Mouse (Mus musculus) forelimb bud, embryonic 11.5 days (tissue): ENCODE results near the gene Bricd5.

Experiments
- DNase-seq: peaks from one replicate; pipeline ENCODE4 v3.0.0-alpha.2; 2012; ENCODE audit warnings: low read depth, low spot score

The Bricd5 gene

DNA sequence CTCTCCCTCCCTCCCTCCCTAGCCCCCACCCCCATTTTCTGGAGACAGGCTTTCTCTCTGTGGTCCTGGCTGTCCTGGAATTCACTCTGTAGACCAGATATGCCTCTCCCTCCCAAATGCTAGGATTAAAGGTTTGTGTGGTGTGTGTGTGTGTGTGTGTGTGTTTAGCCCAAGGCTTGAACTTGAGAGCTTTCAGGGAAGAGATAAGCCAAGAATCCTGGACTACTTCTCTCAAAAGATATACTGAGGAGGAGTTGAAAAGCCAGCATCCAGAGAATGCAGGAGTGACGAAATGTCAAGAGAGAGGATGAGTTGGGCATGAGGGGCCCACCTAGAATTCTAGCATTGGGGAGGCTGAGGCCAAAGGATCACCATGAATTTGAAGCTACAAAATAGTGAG lies 10.8 kb upstream of the Bricd5 start:
- DNase-seq: no peak

GRCm38 (mm10) chr17:24463374-24464133 lies 10.1 kb upstream of the Bricd5 start:
- no peak for DNase-seq

DNA sequence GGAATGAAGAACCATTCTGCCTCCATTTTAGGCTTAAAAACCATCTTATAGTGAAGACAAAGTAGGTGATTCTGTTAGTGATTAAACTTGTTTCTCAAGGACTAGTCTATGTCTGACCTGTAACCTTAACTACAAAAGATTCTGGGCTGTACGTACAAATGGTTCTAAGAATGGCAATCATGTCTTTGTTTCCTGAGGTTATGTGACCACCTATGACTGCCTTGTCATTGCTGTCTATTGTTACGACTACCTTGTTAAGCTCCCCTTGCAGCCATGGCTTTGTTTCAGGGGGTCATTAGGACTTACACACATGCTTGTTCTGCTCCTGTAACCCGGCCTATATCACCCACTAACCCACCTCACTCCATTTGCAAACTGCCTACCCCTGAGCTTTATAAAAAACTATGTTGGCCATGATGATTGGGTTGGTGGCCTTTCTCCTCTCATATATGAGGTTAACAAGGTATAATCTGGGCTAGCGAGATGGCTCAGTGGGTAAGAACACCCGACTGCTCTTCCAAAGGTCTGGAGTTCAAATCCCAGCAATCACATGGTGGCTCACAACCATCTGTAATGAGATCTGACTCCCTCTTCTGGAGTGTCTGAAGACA lies 4.9 kb upstream of the Bricd5 start:
- DNase-seq: no peak

DNA sequence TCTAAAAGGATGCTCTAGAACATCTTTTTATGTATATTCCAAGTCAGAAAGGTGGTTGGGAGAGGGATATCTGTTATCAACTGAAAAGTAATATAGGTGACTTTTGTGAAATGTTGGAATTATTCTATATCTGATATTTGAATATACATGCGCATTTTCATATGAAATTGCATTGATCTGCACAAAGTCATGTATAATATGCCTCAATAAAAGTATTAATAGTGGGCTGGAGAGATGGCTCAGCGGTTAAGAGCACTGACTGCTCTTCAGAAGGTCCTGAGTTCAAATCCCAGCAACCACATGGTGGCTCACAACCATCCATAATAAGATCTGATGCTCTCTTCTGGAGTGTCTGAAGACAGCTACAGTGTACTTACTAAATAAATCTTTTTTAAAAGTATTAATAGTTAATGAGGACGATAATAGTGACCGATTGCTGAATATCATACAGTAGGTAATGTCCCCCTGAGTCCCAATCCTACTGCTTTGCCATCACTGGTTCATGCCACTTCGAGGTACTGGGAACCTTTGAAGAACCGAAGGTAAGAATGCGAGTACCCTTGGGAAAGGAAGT lies 4.3 kb upstream of the Bricd5 start:
- DNase-seq: no peak

DNA sequence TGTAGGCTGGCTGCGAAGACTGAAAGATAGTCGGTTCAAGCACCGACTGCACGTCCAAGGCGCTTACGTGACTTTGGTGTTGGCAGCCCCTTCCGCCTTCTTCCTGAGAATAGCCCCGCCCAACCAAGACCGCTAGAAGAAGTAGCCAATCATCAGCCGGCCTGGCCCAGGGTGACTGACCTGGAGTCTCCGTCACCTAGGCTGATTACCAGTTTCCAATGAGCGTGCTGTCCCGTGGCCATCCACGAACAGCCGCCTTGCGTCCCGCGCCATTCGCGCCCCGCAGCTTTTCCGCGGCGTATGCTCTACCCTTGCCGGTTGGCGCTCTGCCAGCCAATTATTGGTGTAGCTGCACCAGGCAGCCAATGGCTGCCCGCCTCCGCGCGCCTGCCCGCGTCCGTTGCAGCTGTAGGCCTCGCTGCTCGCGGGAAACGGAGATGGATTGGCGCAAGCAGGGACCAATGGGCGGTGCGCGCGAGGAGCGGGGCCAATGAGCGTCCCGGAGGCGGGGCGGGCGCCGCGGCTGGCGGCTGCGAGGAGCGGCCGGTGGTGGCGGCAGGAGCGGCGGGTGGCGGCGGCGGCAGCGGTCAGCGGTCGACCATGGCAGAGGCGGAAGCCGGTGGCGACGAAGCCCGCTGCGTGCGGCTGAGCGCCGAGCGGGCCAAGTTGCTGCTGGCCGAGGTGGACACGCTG lies 3.6 kb upstream of the Bricd5 start, which contains the start of the genes E4f1 and Pgp:
E4f1 (minus strand) TSS at position 404 of the 693 bp plus-strand sequence.
Pgp (plus strand) TSS at position 483 of the 693 bp plus-strand sequence.
- peak; percentile 98 for DNase-seq

- no peak for DNase-seq
These were observed 2.8 kb upstream of the Bricd5 start for GRCm38 (mm10) chr17:24470701-24471527.

DNA sequence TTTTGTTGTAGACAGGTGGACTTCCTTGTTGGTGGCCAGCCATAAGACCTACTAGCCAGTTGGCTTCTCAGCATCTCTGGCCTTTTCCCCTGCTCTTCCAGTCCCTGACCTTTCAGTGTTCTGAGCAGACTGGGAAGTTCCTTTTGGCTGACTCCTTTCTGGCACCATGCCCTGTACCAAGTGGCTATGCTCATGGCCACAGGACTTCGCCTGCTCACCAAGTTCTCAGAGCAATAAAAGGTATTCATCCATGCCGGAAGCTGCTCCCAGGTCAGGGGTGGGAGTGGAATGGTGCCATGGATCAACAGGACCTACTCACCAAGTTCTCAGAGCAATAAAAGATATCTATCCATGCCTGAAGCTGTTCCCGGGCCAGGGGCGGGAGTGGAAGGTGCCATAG lies 1.2 kb upstream of the Bricd5 start:
- DNase-seq: no peak

- no peak for DNase-seq
These were observed 873 bp downstream of the Bricd5 start for GRCm38 (mm10) chr17:24474557-24474956.

DNA sequence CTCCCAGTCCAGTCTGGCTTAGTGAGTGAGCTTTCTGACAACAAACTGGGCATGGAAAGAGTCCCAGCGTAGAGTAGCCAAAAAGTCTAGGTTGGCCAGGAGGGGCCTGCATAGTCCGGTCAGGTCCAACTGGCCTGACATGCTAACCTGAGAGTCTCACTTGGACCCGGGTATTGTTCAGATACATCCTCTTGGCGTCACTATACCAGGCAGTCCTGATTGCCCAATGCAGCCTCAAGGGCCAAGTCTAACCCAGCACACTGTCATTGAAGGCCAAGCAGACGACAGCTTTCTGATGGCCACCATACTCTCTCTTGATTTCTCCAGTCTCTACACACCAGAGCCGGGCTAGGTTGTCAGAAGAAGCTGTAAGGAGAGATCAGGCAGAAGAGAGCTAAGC lies 1.9 kb downstream of the Bricd5 start:
- DNase-seq: no peak

DNA sequence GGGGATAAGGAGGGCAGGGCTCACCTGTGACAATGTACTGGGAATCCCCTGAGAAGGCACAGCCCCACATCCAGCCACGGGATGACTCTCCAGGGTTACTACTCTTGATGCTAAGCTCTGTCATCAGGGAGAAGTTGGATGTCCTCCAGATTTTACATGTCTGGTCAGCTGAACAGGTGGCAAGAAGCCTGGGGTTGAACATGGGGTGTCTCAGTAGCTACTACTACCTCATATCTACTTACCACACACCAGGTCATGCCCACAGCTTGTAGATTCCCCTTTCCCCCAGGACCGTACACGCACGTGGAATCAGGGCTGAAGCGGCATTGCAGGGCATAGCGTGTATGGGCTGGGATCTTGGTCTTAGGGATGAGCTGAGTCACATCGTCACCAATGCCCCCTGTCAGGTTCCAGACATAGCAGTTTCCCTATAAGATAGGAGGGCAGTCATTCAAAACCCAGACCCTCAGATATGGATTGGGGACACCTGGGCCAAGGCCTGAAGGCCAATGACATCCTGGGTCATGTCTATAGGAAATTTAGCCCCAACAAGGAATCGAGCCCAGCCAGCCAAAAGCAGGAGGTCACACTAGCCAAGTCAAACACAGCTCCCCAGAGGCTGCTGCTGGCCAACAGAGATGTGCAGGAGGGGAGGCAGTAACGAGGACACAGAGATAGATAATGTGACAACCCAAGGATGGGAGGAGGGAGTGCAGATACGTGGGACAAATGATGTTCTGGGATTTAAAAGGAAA lies 2.5 kb downstream of the Bricd5 start:
- no peak for DNase-seq

DNA sequence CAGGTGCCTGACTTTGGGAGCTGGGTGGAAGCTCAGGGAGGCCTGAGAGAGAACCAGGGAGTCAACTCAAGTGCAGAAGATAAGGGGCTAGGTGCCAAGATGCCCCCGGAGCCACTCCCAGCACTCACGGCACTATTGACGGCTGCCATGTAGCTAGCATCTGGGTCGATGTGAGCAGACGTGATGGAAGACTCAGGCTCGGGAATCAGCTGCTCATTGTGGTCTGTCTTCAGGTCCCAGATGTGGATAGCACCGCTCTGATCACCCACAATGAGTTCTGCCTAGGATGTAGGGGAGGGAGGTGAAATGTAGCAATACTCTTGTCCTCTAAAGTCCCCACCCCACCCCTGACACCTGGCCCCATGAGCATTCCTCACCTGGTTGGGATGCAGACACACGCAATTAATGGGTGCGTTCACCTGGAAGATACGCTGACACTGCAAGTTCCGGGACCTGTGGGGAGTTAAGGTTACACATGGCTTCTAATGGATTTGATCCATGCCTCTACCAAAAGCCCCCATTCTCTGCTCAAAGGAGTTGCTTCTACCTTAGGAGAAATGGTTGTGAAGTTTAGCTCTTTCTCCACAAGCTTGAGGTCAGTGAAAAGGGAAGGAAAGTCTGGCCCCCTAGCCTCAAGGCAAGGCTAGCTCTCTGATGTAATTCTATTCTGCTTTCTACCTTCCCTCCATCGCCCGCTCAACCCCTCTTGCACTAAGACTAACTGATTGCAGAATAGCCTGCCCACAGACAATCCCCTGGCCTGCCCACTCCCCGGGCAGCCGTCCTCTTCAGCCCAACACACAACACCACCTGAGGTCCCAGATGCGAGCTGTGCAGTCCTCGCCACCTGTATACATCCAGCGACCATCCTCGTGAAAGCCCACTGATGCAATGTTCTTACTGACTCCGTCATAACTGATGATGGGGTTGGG lies 3.6 kb downstream of the Bricd5 start:
- no peak for DNase-seq

DNA sequence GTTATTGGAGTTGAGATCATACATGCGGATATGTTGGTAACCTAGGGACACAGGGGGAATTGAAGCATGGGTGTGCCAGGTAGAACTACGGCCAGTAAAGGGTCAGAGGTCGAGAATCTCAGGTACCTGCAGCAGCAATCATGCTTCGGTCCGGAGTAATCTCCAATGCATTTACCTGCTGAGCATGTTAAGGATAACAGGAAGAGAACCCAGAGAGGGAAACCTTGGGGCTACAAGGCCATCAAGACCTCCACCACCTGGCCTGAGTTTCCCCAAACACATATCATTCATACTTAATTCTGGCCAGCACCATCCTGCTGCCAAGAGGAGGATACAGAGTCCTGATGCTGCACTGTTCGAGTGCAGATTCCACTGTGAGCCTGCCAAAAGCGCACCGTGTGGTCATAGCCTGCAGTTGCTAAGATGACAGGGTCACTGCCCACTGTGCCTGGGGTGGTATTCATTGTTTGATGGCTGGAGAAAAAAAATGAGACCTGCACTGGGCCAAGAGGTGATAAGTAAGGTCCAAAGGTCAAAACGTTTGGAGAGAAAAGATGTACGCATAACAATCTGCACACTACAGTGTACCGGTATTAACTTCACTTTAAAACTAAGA lies 4.4 kb downstream of the Bricd5 start:
- no peak for DNase-seq

GRCm38 (mm10) chr17:24478663-24479380 lies 5.1 kb downstream of the Bricd5 start, which contains the start of gene Mlst8:
TSS of gene Mlst8 (minus strand) at chr17:24479078.
- peak; percentile 96 for DNase-seq

GRCm38 (mm10) chr17:24479431-24479830 lies 5.7 kb downstream of the Bricd5 start:
- no peak for DNase-seq

GRCm38 (mm10) chr17:24480201-24480826 lies 6.6 kb downstream of the Bricd5 start:
- DNase-seq: no peak

DNA sequence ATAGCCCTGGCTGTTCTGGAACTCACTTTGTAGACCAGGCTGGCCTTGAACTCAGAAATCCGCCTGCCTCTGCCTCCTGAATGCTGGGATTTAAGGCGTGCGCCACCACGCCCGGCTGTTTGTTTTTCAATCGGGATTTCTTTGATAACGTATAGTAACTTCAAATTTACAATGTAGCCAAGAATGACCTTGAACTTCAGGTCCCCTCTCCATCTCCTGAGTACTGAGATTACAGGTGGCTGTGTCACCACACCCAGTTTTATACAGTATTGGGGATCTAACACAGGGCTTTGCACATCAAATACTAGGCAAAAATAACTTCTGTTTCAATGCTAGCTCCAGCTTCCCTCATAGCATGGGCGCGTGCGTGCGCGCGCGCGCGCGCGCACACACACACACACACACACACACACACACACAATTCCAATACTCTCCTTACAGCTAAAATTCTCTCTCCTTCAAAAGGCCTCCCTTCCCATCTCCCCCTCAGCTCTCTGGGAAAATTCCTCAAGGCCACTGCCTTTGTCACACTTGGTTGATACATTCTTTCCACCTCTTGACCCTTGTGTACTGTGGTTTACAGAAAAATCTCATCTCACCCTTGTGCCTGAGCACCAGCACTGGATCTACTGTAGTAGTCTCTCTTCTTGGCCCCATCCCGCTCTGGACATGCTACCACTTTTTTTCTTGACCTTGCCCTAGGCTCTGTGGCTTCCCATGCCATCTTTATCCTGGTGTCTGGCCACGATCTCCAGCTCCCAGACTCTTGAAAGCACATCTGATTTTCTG lies 7.5 kb downstream of the Bricd5 start:
- DNase-seq: no peak

DNA sequence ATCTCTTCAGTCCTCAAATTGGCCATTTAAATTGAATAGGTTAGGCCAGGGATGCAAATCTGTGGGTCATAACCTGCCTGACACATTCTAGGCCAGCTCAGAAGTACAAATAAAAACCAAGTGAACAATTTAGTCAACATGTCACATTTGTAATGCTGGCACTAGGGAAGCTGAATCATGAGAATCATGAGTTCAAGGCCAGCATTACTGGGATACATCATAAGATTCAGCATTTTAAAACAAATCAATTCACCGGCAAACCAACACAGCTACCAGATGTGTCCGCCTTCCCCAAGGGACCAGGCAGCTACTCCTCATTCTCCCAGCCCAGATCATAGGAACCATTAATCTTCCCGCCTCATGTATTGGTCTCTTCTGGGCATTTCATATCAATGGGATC lies 9.8 kb downstream of the Bricd5 start:
- DNase-seq: no peak
